8 mouse cellular contexts compared by ENCODE assay signal in genomic region chr17:24163176-24163962, GRCm38 (mm10). TPM values are rescaled to one million over a fixed set of nuclear protein-coding genes. Genes with fewer than 3 reads are reported as not detected.
A peak's percentile ranks its signal among the peaks of the same experiment; 100 is the strongest.
DNase-seq lines count a peak whose midpoint lies in the region; ATAC-seq lines count a peak whose summit lies in the region.

Gene Amdhd2, minus strand, starts transcription at chr17:24163766.

- WGBS in hindbrain, embryonic 14.5 days, result 2% methylated on average over 47 of the region's 47 CpGs

- H3K4me3 ChIP-seq in hindbrain, embryonic 14.5 days (replicated peaks; ENCODE audit: low read length), result peak within 1 kb of the TSS; percentile 79

- peak within 1 kb of the TSS; percentile 99 for H3K4me2 ChIP-seq in hindbrain, embryonic 14.5 days (replicated peaks)

- ATAC-seq in hindbrain, embryonic 14.5 days (ENCODE audit: low FRiP score), result peak; percentile 91

- H3K9ac ChIP-seq in hindbrain, embryonic 14.5 days, result peak within 1 kb of the TSS; percentile 86

- peaks cover 24% of the 10 kb centered on the region for H3K36me3 ChIP-seq in hindbrain, embryonic 14.5 days (replicated peaks; ENCODE audit: control insufficient read depth, insufficient read depth)

- H3K9me3 ChIP-seq in hindbrain, embryonic 14.5 days (ENCODE audit: control insufficient read depth, low read length), result no peaks in the 10 kb centered on the region

- no peaks in the 10 kb centered on the region for H3K27me3 ChIP-seq in hindbrain, embryonic 14.5 days (ENCODE audit: control insufficient read depth, insufficient read depth, low read length)

- H3K27ac ChIP-seq in hindbrain, embryonic 14.5 days, result peak within 1 kb of the TSS; percentile 84

- peak; percentile 98 for DNase-seq in R1 (ENCODE audit: low read depth, low spot score)
- peak; percentile 94 to 98 for DNase-seq in cerebellum, postnatal 25 days
- DNase-seq in frontal cortex, postnatal 25 days (ENCODE audit: low spot score in 2 of 2), result peak; percentile 97 to 98
- peak; percentile 97 for DNase-seq in hindbrain, embryonic 14.5 days (ENCODE audit: low spot score)
- peak; percentile 95 to 97 for DNase-seq in layer of hippocampus, postnatal 36 days
- peak; percentile 99 for DNase-seq in lung, postnatal 36 days
- DNase-seq in retina, postnatal 1 day, result peak; percentile 98
- DNase-seq in urinary bladder, adult 18-20 months (ENCODE audit: low spot score in 2 of 2), result peak; percentile 89 to 92

- peaks cover 26% of the 10 kb centered on the region for H3K4me1 ChIP-seq in hindbrain, embryonic 14.5 days (replicated peaks; ENCODE audit: control insufficient read depth, insufficient read depth, low read length)

RNA-seq across cellular contexts. Expression of gene Amdhd2, which starts in this region (rescaled TPM):
- 29.1 and 30.6 TPM in 2 replicates for polyA plus RNA-seq in hindbrain, embryonic 14.5 days (2014; fragmentation: Nextera tagmentation; extraction: Ambion mirVana)
- total RNA-seq in layer of hippocampus, postnatal 36 days (2021), result 10 to 100 TPM; 36.1 to 39.4 TPM

Comparison
In these comparisons a context has a peak if more than half of its experiments do, and no peak if none do; other contexts are left out.
1. Peak in every context shown above with its lines: DNase-seq, ATAC-seq, H3K4me3 ChIP-seq and H3K27ac ChIP-seq.